8 mouse cellular contexts compared by ENCODE assay signal in the genomic region with DNA sequence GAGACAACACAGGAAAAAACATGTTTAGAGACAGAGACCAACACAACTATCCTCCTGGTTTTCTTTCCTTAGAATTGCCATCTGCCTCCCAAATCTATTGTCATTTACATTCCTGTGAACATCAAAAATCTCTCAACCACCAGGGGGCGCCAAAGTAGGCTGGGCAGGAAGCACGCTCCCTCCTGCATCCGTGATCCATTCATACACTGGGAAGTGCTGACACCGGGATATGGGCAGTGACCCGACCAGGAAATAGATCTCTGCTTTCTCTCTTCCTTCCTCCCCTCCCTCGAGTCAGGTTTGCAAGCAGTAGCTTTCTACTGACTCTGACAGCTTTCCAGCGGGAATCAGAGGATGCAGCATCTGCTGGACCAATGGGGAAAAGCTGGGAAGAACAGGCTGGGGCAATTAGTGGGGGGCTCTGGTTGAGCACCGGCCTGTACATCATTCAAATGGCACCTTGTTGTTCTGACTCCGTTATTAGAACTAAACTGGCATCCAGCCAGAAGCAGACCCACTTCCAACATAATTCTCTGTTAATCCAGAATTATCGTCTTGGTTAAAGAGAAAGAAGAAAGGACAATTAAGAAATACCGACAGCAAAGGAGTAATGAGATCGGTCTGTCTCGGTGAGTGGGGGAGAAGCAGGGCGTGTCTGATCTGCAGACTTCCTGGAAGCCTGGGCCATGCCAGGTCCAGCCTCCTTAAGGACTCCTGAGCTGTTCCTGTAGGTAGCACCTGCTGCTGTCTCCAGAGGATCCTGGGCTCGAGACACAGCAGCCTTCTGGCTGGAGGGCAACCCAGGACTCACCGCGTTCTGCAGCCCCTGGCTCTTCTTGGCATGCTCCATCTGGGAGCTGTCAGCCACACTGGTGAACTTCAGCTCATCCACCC. TPM values are rescaled to one million over a fixed set of nuclear protein-coding genes. Genes with fewer than 3 reads are reported as not detected.
DNase-seq lines count a peak whose midpoint lies in the region; ATAC-seq and TF ChIP-seq lines count a peak whose summit lies in the region.

No protein-coding gene starts in this region.

- H3K4me3 ChIP-seq in cerebellum, adult 2 months (replicated peaks; ENCODE audit: insufficient read depth, low read depth, low read length) = no peak overlapping the region
- H3K4me3 ChIP-seq in embryonic facial prominence, embryonic 10.5 days = peak overlapping the region; percentile 13; the same call in 1 of the 2 replicates
- no peak overlapping the region for H3K4me3 ChIP-seq in heart, embryonic 13.5 days

- peak in 1 of 2 experiments; percentile 18 for DNase-seq in cerebellum, adult 2 months
- DNase-seq in cerebellum, adult 11 months = no peak
- DNase-seq in Patski (ENCODE audit: low read depth, low spot score) = no peak
- peak; percentile 82 for DNase-seq in embryonic facial prominence, embryonic 10.5 days (ENCODE audit: low spot score)
- peak; percentile 42 for DNase-seq in layer of hippocampus, adult 9-10 months (ENCODE audit: low spot score)
- peak; percentile 70 for DNase-seq in lung, postnatal 25 days (ENCODE audit: low spot score)
- DNase-seq in spleen, adult 12 weeks (ENCODE audit: low spot score) = peak; percentile 50

- ATAC-seq in Patski = no peak
- ATAC-seq in heart, embryonic 13.5 days (ENCODE audit: extremely low read depth, insufficient number of reproducible peaks, low FRiP score, low TSS enrichment) = no peak; the same call in 1 of the 2 replicates

- TF ChIP-seq POLR2A in cerebellum, adult 2 months (IDR thresholded peaks at IDR 0.05; ENCODE audit: borderline replicate concordance, insufficient read depth, low read length) = no peak

- CTCF ChIA-PET in Patski (lab: Charles Lee) = interaction anchor here (0.7 to 2.2 kb wide), 3 partner anchors 9 to 226 kb away, joined by 3 to 11 read pairs (median 4); no protein-coding TSS in a partner anchor

- H3K27me3 ChIP-seq in cerebellum, adult 2 months (ENCODE audit: control insufficient read depth, insufficient read depth, low read length) = no peaks in the 10 kb centered on the region
- no peaks in the 10 kb centered on the region for H3K27me3 ChIP-seq in Patski
- H3K27me3 ChIP-seq in embryonic facial prominence, embryonic 10.5 days (replicated peaks; ENCODE audit: low read depth, poor library complexity, severe bottlenecking) = no peaks in the 10 kb centered on the region; the same call in 1 of the 2 replicates
- H3K27me3 ChIP-seq in heart, embryonic 13.5 days (replicated peaks) = no peaks in the 10 kb centered on the region

- H3K9me3 ChIP-seq in embryonic facial prominence, embryonic 10.5 days = 0 out of 2 replicates have a peak, but pooled peaks cover 3% of the 10 kb centered on the region
- 0 out of 2 replicates have a peak, but pooled peaks cover 8% of the 10 kb centered on the region for H3K9me3 ChIP-seq in heart, embryonic 13.5 days

- POLR2A ChIA-PET in Patski (lab: Charles Lee) = no interaction called here

- TF ChIP-seq CTCF in cerebellum, adult 2 months (IDR thresholded peaks at IDR 0.05; ENCODE audit: borderline replicate concordance, insufficient read depth, low read depth, low read length) = peak; percentile 50
- TF ChIP-seq CTCF in Patski (IDR thresholded peaks at IDR 0.05) = peak; percentile 78

- WGBS in cerebellum, adult 2 months = 26% methylated on average over 17 of the region's 17 CpGs
- 45% methylated on average over 17 of the region's 17 CpGs for WGBS in embryonic facial prominence, embryonic 10.5 days
- 32% methylated on average over 17 of the region's 17 CpGs for WGBS in heart, embryonic 13.5 days

- H3K27ac ChIP-seq in cerebellum, adult 2 months (ENCODE audit: insufficient read depth, low read length) = no peak overlapping the region
- no peak overlapping the region for H3K27ac ChIP-seq in embryonic facial prominence, embryonic 10.5 days (replicated peaks)
- H3K27ac ChIP-seq in heart, embryonic 13.5 days (replicated peaks) = peak overlapping the region; percentile 70

- H3K36me3 ChIP-seq in embryonic facial prominence, embryonic 10.5 days (replicated peaks) = no peaks in the 10 kb centered on the region
- H3K36me3 ChIP-seq in heart, embryonic 13.5 days = peaks cover 69% of the 10 kb centered on the region

- H3K4me1 ChIP-seq in cerebellum, adult 2 months (ENCODE audit: control insufficient read depth, insufficient read depth, low read length) = no peaks in the 10 kb centered on the region
- peaks cover 3% of the 10 kb centered on the region for H3K4me1 ChIP-seq in embryonic facial prominence, embryonic 10.5 days
- H3K4me1 ChIP-seq in heart, embryonic 13.5 days = peaks cover 21% of the 10 kb centered on the region

- in situ Hi-C loops in Patski (cut with MboI; ENCODE audit: low pct_unique_long_range_greater_than_20kb) = no loop called here

- H3K4me2 ChIP-seq in heart, embryonic 13.5 days = peak overlapping the region; percentile 13

- H3K9ac ChIP-seq in heart, embryonic 13.5 days = peak overlapping the region; percentile 10; the same call in 1 of the 2 replicates

RNA-seq across cellular contexts. Expression of gene Nrap, which starts 33.1 kb away (rescaled TPM):
- polyA plus RNA-seq in cerebellum, adult 2 months (2012; rRNA removed) = 0.59 and 0.74 TPM in 2 replicates
- 10.8 TPM for polyA plus RNA-seq in Patski (2021)
- 0.07 and 0.11 TPM in 2 replicates for polyA plus RNA-seq in embryonic facial prominence, embryonic 10.5 days (2016; fragmentation: Nextera tagmentation; extraction: Ambion mirVana)
- 27.3 and 28.1 TPM in 2 replicates for polyA plus RNA-seq in heart, embryonic 13.5 days (2015; fragmentation: Nextera tagmentation; extraction: Ambion mirVana)

RNA-seq across cellular contexts. Expression of gene Casp7, which starts 40.2 kb away (rescaled TPM):
- polyA plus RNA-seq in cerebellum, adult 2 months (2012; rRNA removed) = 2.9 and 3.1 TPM in 2 replicates
- 20.5 TPM for polyA plus RNA-seq in Patski (2021)
- polyA plus RNA-seq in embryonic facial prominence, embryonic 10.5 days (2016; fragmentation: Nextera tagmentation; extraction: Ambion mirVana) = 15.9 and 17.8 TPM in 2 replicates
- 27.7 and 31.9 TPM in 2 replicates for polyA plus RNA-seq in heart, embryonic 13.5 days (2015; fragmentation: Nextera tagmentation; extraction: Ambion mirVana)

Comparison
In these comparisons a context has a peak if more than half of its experiments do, and no peak if none do; other contexts are left out.
1. DNase-seq: peak in embryonic facial prominence, embryonic 10.5 days (single experiment), layer of hippocampus, adult 9-10 months (single experiment), lung, postnatal 25 days (single experiment) and spleen, adult 12 weeks (single experiment); none in cerebellum, adult 11 months (single experiment) and Patski (single experiment).